Mouse (Mus musculus) B cell, adult (primary cell): ENCODE measurements around the gene Fam57b. TPM values are rescaled to one million over a fixed set of nuclear protein-coding genes. Genes with fewer than 3 reads are reported as not detected.

Source experiments
- total RNA-seq: library from RNA; stranded (reverse); gene quantifications from 4 replicates; pipeline ENCODE4 v1.2.4, GENCODE M21; 2023; ENCODE audit not compliant: inconsistent age

The Fam57b gene
- total RNA-seq = not detected in 4 replicates

DNA sequence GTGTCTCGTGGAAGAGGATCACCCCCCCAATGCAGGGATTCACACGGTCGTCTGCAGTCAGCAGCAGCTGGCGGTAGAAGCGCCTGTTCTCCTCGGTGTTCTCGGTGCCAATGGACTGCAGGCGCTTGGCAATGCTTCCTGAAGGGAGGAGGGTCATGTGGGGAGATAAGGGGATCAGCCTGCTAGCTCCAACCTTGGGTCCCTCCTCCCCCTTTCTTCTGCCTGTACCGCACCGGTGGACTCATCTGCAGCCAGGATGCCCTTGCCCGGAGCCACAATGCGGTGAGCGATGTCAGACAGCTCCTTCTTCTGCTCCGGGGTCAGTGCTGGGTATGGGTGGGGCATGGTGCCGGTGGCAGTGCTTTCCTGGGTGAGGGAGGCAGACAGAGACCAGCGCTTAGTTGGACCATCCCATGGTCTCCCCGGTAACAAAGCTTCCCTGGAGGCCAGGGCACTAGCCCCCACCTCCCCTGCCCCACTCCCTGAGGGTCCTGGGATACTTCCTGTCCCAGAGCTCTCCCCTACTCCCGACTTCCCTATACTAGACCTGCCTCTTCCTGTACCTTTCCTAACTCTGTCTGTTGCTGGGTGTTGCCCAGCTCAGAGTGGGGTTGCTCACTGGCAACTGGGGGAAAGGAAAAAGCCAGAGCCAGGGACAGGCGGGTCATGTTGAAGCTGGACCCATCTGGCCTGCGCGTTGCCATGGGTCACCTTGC, at the start of gene Fam57b:
Gene Fam57b (plus strand): TSS at position 258 of the 716 bp plus-strand sequence.

DNA sequence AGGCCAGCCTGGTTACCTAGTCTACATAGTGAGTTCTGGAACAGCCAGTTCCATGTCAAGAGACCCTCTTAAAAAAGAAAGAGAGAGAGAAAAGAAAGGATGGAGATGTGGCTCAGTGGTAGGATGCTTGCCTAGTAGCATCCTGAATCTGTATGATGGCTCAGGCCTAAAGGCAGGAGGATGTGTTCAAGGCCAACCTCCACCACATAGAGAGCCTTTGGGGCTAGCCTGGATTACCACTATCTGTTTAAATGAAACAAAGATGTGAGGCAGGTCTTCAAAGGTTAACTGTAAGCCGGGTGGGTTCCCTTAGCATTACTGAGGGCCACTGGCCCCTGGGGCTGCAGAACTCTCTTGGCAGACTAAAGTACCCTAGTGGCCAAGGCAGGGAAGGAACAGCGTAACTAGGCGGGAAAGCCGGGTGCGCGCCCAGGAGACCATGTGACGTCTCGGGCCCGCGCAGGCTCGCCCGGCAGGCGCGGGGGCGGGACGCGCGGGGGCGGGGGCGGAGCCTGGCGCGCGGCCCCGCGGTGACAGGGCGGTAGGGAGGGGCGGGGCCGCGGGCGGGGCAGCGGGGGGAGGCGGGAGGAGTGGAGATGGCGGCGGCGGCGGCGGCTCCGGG, 38.3 kb upstream of the Fam57b start, which contains the start of gene Mapk3:
Gene Mapk3 (plus strand): TSS at position 552 of the 622 bp plus-strand sequence.

DNA sequence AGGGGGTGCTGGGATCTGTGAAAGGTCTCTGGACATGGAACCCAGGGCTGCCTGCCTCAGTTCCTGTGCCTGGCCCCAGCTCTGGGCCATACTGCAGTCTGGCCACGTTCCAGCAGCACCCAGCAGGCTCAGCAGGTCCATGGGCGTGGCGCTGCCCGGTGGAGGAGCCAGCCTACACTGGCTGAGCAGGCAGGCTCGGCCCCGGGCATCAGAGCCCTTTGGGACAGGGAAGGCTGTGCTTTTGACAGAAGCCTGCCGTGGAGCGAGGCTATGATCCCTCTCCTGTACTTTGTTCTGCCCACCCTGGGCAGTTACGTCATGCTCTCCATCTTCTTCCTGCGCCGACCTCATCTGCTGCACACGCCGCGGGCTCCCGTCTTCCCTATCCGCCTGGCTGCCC, 31.3 kb upstream of the Fam57b start, which contains the start of gene Gdpd3:
Gene Gdpd3 (plus strand): TSS at position 134 of the 400 bp plus-strand sequence.

DNA sequence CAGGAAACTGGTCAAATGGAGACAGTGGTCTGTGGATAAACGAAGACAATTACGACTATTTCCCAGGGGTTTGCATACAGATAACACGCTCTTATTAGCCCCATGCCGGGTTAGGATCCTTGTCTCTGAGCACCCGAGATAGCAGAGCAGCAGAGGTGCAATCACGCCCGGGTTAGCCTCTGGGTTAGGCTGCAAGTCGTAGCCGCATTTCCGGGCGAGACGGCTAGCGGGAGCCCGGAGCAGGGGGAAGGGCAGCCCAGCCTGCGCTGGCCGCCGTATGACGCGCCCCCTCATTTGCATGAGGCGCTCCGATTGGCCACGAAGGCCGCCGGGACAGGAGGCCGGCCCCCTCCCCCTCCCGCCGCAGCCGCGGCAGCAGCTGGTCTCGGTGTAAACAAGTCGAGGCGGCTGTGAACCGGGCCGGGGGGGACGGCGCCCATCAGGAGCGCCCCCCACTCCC, 20.8 kb upstream of the Fam57b start, which contains the start of gene Ypel3:
Gene Ypel3 (plus strand): TSS at position 358 of the 460 bp plus-strand sequence.

DNA sequence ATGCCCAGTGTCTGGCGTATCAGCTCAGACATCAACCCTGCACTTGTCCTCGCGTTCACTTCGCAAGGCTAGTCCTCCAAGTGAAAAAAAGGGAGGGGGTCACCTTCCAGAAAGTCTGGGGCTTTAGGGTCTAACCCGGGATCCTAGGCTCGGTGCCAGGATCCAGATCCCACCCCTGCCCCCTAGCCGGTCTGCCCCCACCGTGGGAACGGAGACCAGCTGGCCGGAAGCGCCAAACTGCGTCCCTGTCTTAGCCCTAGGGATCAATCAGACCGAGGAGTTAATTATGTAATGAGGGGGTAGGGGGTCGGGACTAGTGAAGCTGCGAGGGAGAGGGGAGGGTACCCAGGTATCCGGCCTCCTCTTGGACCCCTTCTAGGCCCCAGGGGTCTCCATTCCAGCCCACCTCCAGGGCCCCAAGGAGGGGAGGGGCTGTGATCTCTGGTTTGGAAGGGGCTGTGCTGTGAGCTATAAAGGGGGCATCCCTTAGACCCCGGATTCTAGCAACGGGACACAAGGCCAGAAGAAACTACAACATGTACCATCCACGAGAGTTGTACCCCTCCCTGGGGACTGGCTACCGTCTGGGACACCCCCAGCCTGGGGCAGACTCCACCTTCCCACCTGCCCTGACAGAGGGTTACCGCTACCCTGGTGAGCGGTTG, 16.4 kb upstream of the Fam57b start, which contains the start of gene Tbx6:
Gene Tbx6 (plus strand): TSS at position 513 of the 665 bp plus-strand sequence.

DNA sequence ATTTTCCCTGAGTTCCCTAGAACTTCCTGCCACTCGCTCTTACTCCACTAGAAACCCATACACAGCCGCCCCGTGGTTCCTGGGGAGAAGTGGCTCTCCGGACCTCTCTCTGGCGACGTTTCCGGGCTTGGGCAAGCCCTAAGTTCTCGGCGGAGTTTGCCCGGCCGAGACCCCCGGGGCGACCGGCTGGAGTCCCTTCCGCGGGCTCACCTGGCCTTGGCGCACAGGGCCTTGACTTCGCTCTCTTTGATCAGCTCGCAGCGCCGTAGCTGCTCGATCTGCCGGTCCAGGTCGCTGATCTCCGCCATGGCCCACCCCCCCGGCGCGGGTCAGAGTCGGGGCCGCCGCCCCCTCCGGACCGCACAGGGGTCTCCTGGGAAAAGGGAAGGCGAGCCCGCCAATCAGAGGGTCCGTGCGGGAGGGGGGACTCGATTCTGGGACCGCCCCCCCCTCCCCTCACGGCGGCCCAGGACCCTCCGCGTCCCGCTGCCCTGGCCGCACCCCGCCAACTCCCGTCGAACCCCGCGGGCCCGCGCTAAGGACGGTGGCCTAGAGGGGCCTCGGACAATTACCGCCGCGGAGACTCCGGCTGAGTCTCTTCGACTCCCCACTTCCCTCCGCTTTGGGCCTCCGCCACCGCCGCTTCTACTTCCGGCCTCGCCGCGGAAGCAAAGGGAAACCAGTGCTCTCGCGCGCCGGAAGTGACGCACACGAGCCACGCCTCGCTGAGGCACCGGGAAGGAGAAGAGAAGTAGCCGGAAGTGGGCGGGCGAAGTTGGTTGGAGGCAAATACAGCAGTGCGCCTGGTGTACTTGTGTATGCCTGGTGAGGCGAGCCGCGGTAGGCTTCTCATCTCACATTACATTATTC, 5.4 kb upstream of the Fam57b start, which contains the start of gene Ppp4c:
Gene Ppp4c (minus strand): TSS at position 646 of the 870 bp plus-strand sequence.

DNA sequence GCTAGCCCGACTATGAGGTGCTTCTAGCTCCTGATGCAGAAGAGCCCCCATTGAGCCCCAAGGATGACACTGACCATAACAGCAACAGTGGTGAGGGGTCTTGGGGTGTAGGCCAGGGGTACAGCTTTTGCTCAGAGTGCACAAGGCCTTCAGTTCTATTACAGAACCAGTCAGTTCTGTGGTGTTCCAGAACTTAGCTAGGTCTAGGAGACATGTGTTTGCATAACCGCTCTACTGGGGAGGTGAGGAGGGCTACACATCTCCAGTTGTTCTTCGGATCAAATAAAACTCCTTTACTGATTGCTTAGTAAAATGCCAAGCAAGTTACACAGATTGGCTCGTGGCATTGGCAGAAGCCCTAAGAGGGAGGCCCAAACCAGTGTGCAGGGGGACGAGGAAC, 34.1 kb downstream of the Fam57b start, which contains the start of gene 4930451I11Rik:
Gene 4930451I11Rik (minus strand): TSS at position 101 of the 400 bp plus-strand sequence.

DNA sequence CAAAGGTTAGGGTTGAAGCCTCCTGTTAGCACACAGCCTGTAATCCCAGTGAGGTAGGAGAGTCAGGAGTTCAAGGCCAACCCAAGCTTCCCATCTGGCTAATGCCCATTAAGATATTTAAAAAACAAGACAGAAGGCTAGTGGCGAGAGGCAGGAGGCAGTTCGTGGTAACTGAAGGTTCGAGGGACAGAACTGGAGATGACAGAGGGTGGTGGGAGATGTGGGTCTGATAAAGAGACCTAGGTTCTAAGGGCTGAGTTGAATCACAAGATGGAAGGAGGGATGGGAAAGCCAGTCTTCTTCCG, 49.6 kb downstream of the Fam57b start, which contains the start of gene Doc2a:
Gene Doc2a (plus strand): TSS at position 301 of the 305 bp plus-strand sequence.

DNA sequence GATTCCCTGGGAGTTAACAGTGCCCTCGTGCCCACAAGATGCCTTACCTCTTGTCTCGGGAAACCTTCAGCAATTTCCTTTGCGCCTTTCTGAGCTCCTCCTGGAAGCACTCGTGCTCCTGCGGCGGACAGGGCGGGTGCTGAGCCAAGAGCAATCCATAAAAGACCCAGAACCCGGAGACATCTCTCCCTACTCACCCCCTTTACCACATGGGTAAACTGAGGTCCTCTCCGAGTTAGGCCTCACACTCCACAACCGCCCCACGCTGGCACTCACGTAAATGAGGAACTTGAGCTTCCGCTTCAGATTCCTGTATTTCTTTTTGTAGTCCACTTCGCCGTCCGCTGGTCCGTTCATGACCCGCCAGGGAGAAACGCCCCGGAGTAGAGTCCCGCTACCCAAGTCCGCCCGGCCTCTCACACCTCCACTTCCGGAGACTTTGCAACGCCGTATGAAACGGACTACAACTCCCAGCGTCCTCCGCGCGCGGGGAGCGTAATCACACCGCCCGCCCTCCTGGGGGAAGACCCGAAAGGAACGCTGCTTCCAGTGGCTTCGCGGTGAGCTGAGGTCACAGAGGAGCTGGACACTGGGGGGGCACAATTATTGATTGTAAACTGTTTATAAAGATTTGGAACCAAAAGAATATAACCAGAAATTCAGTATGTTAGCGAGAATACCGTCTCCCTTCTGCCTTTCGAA, 64.1 kb downstream of the Fam57b start, which contains the start of gene Hirip3:
Gene Hirip3 (plus strand): TSS at position 544 of the 702 bp plus-strand sequence.

DNA sequence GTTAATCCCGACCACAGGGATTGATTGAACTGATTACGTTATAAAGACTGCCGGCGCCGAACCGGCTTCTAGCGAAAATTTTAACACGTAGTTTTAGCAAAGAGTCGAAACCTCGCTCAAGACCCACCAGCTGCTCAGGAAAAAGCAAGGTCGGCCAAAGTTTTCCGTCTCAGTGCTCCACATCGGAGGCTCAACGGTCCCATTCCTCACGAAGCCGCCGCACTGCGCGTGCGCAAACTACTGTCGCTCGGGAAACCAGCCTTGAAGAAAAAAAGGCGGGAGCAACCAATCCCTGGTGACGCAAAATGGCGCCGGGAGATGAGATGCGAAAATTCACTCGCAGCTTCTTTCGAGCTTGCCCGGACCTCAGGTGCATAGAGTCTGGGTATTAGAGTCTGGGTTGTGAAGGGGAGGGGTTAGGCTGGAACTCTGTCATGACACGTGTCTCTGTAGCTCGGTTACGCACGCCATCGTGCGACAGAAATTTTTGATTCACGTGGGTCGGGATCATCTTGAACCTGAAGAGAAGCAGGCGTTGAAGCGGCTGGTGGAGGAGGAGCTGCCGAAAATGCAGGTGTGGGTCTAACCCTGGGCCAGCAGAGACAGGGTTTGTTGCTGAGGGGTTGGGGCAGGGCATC, 64.8 kb downstream of the Fam57b start, which contains the start of gene Ino80e:
Gene Ino80e (minus strand): TSS at position 231 of the 638 bp plus-strand sequence.

Other genes starting within 250 kb of the Fam57b start
- 142 to 155 TPM (median 153 TPM) in 4 replicates for gene Eif3c, start 231.3 kb upstream of the Fam57b start, total RNA-seq
- 2.4 to 5.9 TPM (median 2.9 TPM) in 4 replicates for gene Apobr, start 212.7 kb upstream of the Fam57b start, total RNA-seq
- gene Cln3, start 211.9 kb upstream of the Fam57b start, total RNA-seq = 68.8 to 79.7 TPM (median 70.3 TPM) in 4 replicates
- gene Il27, start 202.7 kb upstream of the Fam57b start, total RNA-seq = not detected in 4 replicates
- not detected in 4 replicates for gene Nupr1, start 166.8 kb upstream of the Fam57b start, total RNA-seq
- 53.2 to 68.5 TPM (median 58.7 TPM) in 4 replicates for gene Sgf29, start 148.4 kb upstream of the Fam57b start, total RNA-seq
- gene Sult1a1, start 121.2 kb upstream of the Fam57b start, total RNA-seq = 0.39 to 0.80 TPM in 2 of 4 replicates, not detected in the others
- 92.9 to 130 TPM (median 104 TPM) in 4 replicates for gene Bola2, start 102.3 kb upstream of the Fam57b start, total RNA-seq
- gene Slx1b, start 101.9 kb upstream of the Fam57b start, total RNA-seq = 3.9 to 6.4 TPM (median 4.9 TPM) in 4 replicates
- 1,256 to 1,390 TPM (median 1,299 TPM) in 4 replicates for gene Coro1a, start 89.9 kb upstream of the Fam57b start, total RNA-seq
- gene Mapk3, start 38.1 kb upstream of the Fam57b start, total RNA-seq = 40.6 to 45.0 TPM (median 42.7 TPM) in 4 replicates
- gene Gdpd3, start 31.3 kb upstream of the Fam57b start, total RNA-seq = 0.99 to 4.9 TPM (median 2.5 TPM) in 4 replicates
- gene Ypel3, start 20.7 kb upstream of the Fam57b start, total RNA-seq = 214 to 273 TPM (median 230 TPM) in 4 replicates
- gene Tbx6, start 16.2 kb upstream of the Fam57b start, total RNA-seq = 6.5 to 8.9 TPM (median 7.0 TPM) in 4 replicates
- gene Ppp4c, start 5.2 kb upstream of the Fam57b start, total RNA-seq = 266 to 298 TPM (median 270 TPM) in 4 replicates
- gene 4930451I11Rik, start 34.0 kb downstream of the Fam57b start, total RNA-seq = not detected in 4 replicates
- gene Doc2a, start 49.7 kb downstream of the Fam57b start, total RNA-seq = not detected in 4 replicates
- 19.8 to 34.1 TPM (median 25.1 TPM) in 4 replicates for gene Hirip3, start 64.3 kb downstream of the Fam57b start, total RNA-seq
- 80.6 to 105 TPM (median 95.0 TPM) in 4 replicates for gene Ino80e, start 64.7 kb downstream of the Fam57b start, total RNA-seq
- gene Taok2, start 87.0 kb downstream of the Fam57b start, total RNA-seq = 86.7 to 99.4 TPM (median 89.7 TPM) in 4 replicates
- 36.7 to 44.6 TPM (median 41.0 TPM) in 4 replicates for gene Tmem219, start 125.2 kb downstream of the Fam57b start, total RNA-seq
- gene Kctd13, start 131.2 kb downstream of the Fam57b start, total RNA-seq = 34.7 to 41.2 TPM (median 38.6 TPM) in 4 replicates
- gene Asphd1, start 151.9 kb downstream of the Fam57b start, total RNA-seq = not detected in 4 replicates
- gene Sez6l2, start 152.9 kb downstream of the Fam57b start, total RNA-seq = 4.5 to 6.9 TPM (median 5.5 TPM) in 4 replicates
- 66.9 to 70.5 TPM (median 68.4 TPM) in 4 replicates for gene Cdipt, start 178.2 kb downstream of the Fam57b start, total RNA-seq
- gene Cdiptos, start 178.4 kb downstream of the Fam57b start, total RNA-seq = 0.54 to 1.4 TPM (median 1.3 TPM) in 4 replicates
- gene Mvp, start 217.0 kb downstream of the Fam57b start, total RNA-seq = 41.1 to 44.2 TPM (median 42.9 TPM) in 4 replicates
- gene Pagr1b, start 218.8 kb downstream of the Fam57b start, total RNA-seq = 6.5 to 7.8 TPM (median 6.7 TPM) in 3 of 4 replicates, not detected in the other
- 3.8 to 30.1 TPM (median 20.5 TPM) in 3 of 4 replicates, not detected in the other for gene Pagr1a, start 219.7 kb downstream of the Fam57b start, total RNA-seq
- 26.9 to 42.2 TPM (median 37.4 TPM) in 4 replicates for gene Gm42742, start 223.4 kb downstream of the Fam57b start, total RNA-seq
- 1.2 to 1.6 TPM (median 1.4 TPM) in 4 replicates for gene Prrt2, start 223.5 kb downstream of the Fam57b start, total RNA-seq
- 211 to 222 TPM (median 215 TPM) in 4 replicates for gene Maz, start 229.4 kb downstream of the Fam57b start, total RNA-seq
- 2.8 to 4.5 TPM (median 3.0 TPM) in 4 replicates for gene Kif22, start 244.8 kb downstream of the Fam57b start, total RNA-seq